Mouse (Mus musculus): ENCODE data around the gene Gpsm3. TPM values are rescaled to one million over a fixed set of nuclear protein-coding genes. Genes with fewer than 3 reads are reported as not detected.

Gpsm3 gene
- polyA plus RNA-seq (2012; rRNA removed): 3.5 and 4.0 TPM in 2 replicates

GRCm38 (mm10) chr17:34589681-34590101 is at the start of gene Gpsm3:
Gene Gpsm3, plus strand, starts transcription at chr17:34589806.

GRCm38 (mm10) chr17:34564003-34564421 is 25.6 kb upstream of the Gpsm3 start, which contains the start of gene Notch4:
Gene Notch4, plus strand, starts transcription at chr17:34564268.

GRCm38 (mm10) chr17:34591029-34591993 is 1.7 kb downstream of the Gpsm3 start, which contains the start of gene Pbx2:
Gene Pbx2, plus strand, starts transcription at chr17:34591266.

DNA sequence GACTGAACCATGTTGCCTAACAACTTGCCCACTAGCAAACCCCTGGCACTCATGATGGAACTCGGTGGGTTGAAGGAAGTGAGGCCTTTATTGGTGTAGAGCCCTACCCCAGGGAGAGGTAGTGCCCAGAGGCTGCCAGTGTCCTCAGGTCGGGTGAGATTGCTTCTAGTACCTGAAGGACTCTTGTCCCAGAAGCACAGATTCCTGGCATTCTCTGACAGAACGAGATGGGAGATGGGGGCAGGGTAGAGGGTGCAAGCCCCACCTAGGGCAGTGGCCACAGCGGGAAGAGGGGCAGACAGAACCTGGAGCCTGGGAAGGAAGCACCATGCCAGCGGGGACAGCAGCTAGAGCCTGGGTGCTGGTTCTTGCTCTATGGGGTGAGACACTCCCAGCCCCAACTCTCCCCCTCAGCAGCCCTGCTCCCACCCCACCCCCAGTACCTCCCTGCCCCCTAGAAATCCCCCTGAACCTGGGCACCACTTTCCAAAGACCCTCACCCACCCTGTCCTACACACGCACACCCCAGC is 8.0 kb downstream of the Gpsm3 start, which contains the start of gene Ager:
TSS of gene Ager (plus strand) at position 297 of the 530 bp plus-strand sequence.

DNA sequence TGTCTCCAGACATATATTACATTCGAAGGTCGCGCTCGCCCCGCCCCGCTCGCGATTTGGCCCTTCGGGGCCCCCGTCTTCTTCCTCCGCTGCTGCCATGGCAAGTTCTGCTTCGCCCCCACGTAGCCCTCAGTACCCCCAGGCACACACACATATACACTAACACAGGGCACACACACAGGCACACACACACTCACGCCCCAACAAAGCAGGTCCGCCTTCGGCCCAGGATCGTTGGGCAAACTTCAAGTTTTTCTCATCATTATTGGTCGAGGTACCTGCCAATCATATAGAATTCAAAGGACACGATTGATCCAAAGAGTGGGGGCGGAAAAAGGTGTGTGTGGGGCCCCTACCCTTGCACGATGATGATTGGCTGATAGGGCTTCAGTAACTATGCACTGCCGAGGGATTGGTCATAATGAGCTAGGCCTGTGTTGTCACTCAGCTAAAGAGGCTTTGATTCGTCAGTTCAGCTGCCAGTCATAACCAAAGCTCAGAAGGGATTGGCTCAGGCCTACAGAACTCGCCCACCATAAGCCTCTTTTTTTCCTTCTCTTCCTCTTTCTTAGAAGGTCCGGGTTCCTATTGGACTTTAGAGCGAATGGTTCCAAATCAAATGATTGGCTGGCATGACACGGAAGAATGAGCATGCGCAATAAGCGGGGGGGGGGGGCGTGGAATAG is 13.9 kb downstream of the Gpsm3 start, which contains the start of gene Rnf5:
TSS of gene Rnf5 (minus strand) at position 316 of the 686 bp plus-strand sequence.

GRCm38 (mm10) chr17:34604061-34604508 is 14.5 kb downstream of the Gpsm3 start, which contains the start of gene Agpat1:
Gene Agpat1, plus strand, starts transcription at chr17:34604262.

DNA sequence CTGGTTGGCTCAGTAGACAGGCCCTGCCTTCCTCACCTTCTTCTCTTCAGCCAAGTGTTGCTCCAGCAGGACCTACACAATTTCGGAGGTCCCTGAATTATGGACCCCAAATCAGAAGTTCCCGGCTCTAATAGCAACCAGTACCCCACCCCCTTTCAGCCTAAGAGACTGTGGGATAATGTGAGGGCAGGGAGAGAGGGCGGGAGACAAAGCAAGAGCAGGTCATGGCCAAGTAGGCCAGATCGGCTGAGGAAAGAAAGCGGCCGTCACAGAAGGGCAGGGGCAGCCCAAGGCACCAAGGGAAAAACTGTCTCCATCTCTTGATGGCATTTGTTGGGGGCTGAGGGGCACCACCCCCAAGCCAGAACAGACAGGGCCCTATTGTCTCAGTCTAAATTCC is 26.3 kb downstream of the Gpsm3 start, which contains the start of gene Egfl8:
TSS of gene Egfl8 (minus strand) at position 101 of the 400 bp plus-strand sequence.

DNA sequence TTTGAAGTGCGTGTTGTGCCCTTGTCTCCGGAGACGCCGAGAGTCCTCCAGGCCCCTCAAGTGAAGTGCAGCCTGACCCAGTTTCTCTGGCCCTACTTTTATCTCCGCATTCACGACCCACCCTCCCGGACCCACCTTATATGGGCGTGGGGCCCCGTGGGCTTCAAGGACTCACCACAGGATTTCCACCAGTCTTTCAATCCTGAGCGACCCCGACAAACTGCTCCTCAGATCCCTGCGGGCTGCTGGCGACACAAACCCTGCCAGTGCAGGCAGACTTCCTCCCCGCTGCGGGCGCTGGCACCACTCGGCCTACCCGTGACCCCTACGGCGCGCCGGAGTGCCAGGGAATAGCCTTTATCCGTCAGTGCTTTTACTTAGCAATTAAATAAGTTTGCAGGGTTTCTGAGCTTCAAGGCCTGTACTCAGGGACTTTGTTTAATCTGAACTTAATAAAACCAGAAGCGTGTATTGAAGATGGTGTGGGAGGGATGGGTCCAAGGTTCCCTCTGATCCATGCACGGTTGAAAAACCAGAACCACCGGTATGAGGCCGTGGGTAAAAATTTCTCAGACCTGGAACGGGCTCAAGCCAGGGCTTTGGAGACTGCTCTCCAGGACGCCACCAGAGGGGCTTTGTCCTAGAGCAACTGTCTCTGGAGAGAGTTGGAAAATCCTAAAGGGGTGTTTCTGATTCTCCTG is 38.5 kb downstream of the Gpsm3 start, which contains the start of gene Ppt2:
TSS of gene Ppt2 (minus strand) at position 568 of the 701 bp plus-strand sequence.

GRCm38 (mm10) chr17:34629221-34629751 is 39.7 kb downstream of the Gpsm3 start, which contains the start of gene Prrt1:
Gene Prrt1, plus strand, starts transcription at chr17:34629533.

Other genes with a start within 250 kb of the Gpsm3 start
- 0.03 TPM in 2 replicates for gene Btnl2, start 235.0 kb upstream of the Gpsm3 start, polyA plus RNA-seq (2012; rRNA removed)
- gene Btnl1, start 212.7 kb upstream of the Gpsm3 start, polyA plus RNA-seq (2012; rRNA removed): not detected in 2 replicates
- gene BC051142, start 191.0 kb upstream of the Gpsm3 start, polyA plus RNA-seq (2012; rRNA removed): 0.15 and 0.23 TPM in 2 replicates
- gene Btnl4, start 112.5 kb upstream of the Gpsm3 start, polyA plus RNA-seq (2012; rRNA removed): not detected in 2 replicates
- not detected in 2 replicates for gene Btnl6, start 72.5 kb upstream of the Gpsm3 start, polyA plus RNA-seq (2012; rRNA removed)
- gene Notch4, start 25.5 kb upstream of the Gpsm3 start, polyA plus RNA-seq (2012; rRNA removed): 0.58 and 0.70 TPM in 2 replicates
- gene Pbx2, start 1.5 kb downstream of the Gpsm3 start, polyA plus RNA-seq (2012; rRNA removed): 21.8 and 22.1 TPM in 2 replicates
- 1.3 and 1.4 TPM in 2 replicates for gene Ager, start 8.1 kb downstream of the Gpsm3 start, polyA plus RNA-seq (2012; rRNA removed)
- 49.5 and 53.6 TPM in 2 replicates for gene Rnf5, start 13.9 kb downstream of the Gpsm3 start, polyA plus RNA-seq (2012; rRNA removed)
- 29.1 and 33.0 TPM in 2 replicates for gene Agpat1, start 14.5 kb downstream of the Gpsm3 start, polyA plus RNA-seq (2012; rRNA removed)
- 0.37 and 0.54 TPM in 2 replicates for gene Egfl8, start 26.2 kb downstream of the Gpsm3 start, polyA plus RNA-seq (2012; rRNA removed)
- 8.7 and 11.0 TPM in 2 replicates for gene Ppt2, start 38.7 kb downstream of the Gpsm3 start, polyA plus RNA-seq (2012; rRNA removed)
- 0.02 and 0.03 TPM in 2 replicates for gene Prrt1, start 39.7 kb downstream of the Gpsm3 start, polyA plus RNA-seq (2012; rRNA removed)
- gene Fkbpl, start 55.0 kb downstream of the Gpsm3 start, polyA plus RNA-seq (2012; rRNA removed): 1.6 and 1.7 TPM in 2 replicates
- gene Atf6b, start 57.3 kb downstream of the Gpsm3 start, polyA plus RNA-seq (2012; rRNA removed): 13.3 and 14.6 TPM in 2 replicates
- 0.14 and 0.15 TPM in 2 replicates for gene Tnxb, start 80.7 kb downstream of the Gpsm3 start, polyA plus RNA-seq (2012; rRNA removed)
- 2.5 and 3.3 TPM in 2 replicates for gene C4b, start 154.1 kb downstream of the Gpsm3 start, polyA plus RNA-seq (2012; rRNA removed)
- 0.03 TPM in 1 of 2 replicates, not detected in the other for gene Cyp21a1, start 214.8 kb downstream of the Gpsm3 start, polyA plus RNA-seq (2012; rRNA removed)
- 15.6 and 17.8 TPM in 2 replicates for gene Stk19, start 247.1 kb downstream of the Gpsm3 start, polyA plus RNA-seq (2012; rRNA removed)
- gene Dxo, start 247.2 kb downstream of the Gpsm3 start, polyA plus RNA-seq (2012; rRNA removed): 22.0 and 28.0 TPM in 2 replicates